Mouse (Mus musculus): Measurements from ENCODE around the gene Scarb1. TPM values are rescaled to one million over a fixed set of nuclear protein-coding genes. Genes with fewer than 3 reads are reported as not detected.

Gene Scarb1
- polyA plus RNA-seq, 1 experiment from 2014 or later: 58.0 TPM

- peaks cover 47% of the 10 kb centered on the region for H3K36me3 ChIP-seq (ENCODE audit: insufficient read depth)
- WGBS: 84% methylated on average over 10 of the region's 10 CpGs
- TF ChIP-seq CTCF (IDR thresholded peaks at IDR 0.05; ENCODE audit: low read depth): no peak
Measured at GRCm38 (mm10) chr5:125291387-125291786, 49.5 kb downstream of the Scarb1 start.

DNA sequence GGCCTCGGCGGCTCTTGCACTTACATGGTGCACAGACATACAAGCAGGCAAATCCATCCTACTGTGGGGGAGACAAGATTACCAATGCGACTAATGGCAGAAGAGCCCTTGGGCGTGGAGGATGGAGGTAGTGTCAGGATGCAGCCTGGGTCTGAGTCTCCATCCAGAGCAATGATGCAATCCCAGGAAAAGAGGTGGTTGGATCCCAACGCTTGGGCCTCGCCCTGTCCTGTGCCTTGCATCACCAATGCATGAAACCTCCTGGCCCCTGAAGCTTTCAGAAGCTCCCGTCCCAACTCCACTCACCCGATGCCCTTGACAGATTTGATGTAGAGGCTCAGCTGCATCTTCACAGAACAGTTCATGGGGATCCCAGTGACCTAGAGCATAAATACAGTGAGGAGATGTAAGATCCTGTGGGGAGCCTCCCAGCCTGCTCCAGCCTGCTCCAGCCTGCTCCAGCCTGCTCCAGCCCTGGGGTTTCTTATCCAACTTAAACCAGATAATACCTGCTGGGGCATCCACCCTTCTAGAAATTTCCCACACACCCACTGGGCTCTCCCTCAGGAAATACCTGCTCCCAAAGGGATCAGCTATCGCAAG lies 53.7 kb downstream of the Scarb1 start:
- Histone ChIP-seq H3K27ac (ENCODE audit: low read depth) (no peak overlapping the region), H3K4me1 (ENCODE audit: insufficient read depth) (peaks cover 4% of the 10 kb centered on the region; the same call in 1 of the 2 replicates), H3K9ac (no peak overlapping the region), H3K36me3 (ENCODE audit: insufficient read depth) (peaks cover 24% of the 10 kb centered on the region), H3K27me3 (ENCODE audit: insufficient read depth, low read length) (no peaks in the 10 kb centered on the region), H3K4me3 (ENCODE audit: low read depth, low read length) (no peak overlapping the region), H3K4me2 (no peak overlapping the region), H3K9me3 (ENCODE audit: low read depth, low read length) (no peaks in the 10 kb centered on the region)
- DNase-seq (no peak), ATAC-seq (ENCODE audit: insufficient read depth) (no peak)
- WGBS: 85% methylated on average over 9 of the region's 9 CpGs
- TF ChIP-seq CTCF (IDR thresholded peaks at IDR 0.05; ENCODE audit: low read depth): no peak

More at GRCm38 (mm10) chr5:125291387-125291786, 49.5 kb downstream of the Scarb1 start:
- H3K4me1 ChIP-seq (ENCODE audit: insufficient read depth): no peaks in the 10 kb centered on the region
- ATAC-seq (ENCODE audit: insufficient read depth): no peak
- no peak overlapping the region for H3K27ac ChIP-seq (ENCODE audit: low read depth)
- no peak overlapping the region for H3K4me3 ChIP-seq (ENCODE audit: low read depth, low read length)
- no peak overlapping the region for H3K4me2 ChIP-seq
- no peaks in the 10 kb centered on the region for H3K27me3 ChIP-seq (ENCODE audit: insufficient read depth, low read length)
- H3K9ac ChIP-seq: no peak overlapping the region
- DNase-seq: no peak
- H3K9me3 ChIP-seq (ENCODE audit: low read depth, low read length): no peaks in the 10 kb centered on the region

GRCm38 (mm10) chr5:125286090-125286489 lies 54.8 kb downstream of the Scarb1 start:
- 84% methylated on average over 11 of the region's 11 CpGs for WGBS
- peaks cover 24% of the 10 kb centered on the region for H3K36me3 ChIP-seq (ENCODE audit: insufficient read depth)
- no peak overlapping the region for H3K27ac ChIP-seq (ENCODE audit: low read depth)

DNA sequence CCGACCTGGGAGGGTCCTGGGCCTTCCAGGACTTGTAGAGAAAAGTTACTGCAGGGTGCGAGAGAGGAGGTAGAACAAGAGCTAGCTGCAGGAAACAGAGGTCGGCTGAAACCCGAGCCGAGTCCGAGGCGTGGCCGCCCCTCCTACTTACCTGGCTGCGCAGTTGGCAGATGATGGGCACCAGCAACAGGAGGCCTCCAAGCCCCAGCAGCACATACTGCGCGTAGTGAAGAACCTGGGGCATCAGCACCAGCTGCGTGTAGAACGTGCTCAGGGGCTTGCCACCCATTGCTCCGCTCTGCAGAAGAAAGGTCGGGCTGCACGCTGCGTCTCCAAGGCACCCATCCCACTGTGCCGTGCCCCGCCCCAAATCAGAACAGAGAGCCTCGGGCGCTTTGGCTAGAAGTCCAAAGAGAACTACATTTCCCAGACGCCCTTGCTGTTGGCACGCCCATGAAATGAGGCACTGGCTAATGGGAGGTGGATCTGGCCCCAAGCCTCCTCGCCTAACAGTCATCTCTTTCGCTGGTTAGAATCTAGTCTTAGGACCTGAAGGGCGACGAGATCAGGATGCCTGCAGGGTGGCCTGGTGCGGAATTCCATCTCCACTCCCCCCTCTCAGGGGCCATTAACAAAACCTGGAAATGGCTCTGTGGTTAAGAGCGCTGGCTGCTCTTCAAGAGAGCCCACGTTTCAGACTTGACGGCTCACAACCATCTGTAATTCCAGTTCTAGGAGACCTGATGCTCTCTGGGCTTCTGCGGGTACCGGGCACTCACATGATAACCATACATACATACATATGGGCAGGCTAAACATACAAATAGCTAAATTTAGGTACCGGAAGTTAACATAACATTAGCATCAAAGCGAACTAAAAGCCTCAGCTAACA lies 56.9 kb downstream of the Scarb1 start:
- H3K27me3 ChIP-seq (ENCODE audit: insufficient read depth, low read length): no peaks in the 10 kb centered on the region
- ATAC-seq (ENCODE audit: insufficient read depth): peak; percentile 87
- H3K4me1 ChIP-seq (ENCODE audit: insufficient read depth): peaks cover 4% of the 10 kb centered on the region; the same call in 1 of the 2 replicates
- peaks cover 21% of the 10 kb centered on the region for H3K36me3 ChIP-seq (ENCODE audit: insufficient read depth)
- H3K27ac ChIP-seq (ENCODE audit: low read depth): peak overlapping the region; percentile 54
- TF ChIP-seq CTCF (IDR thresholded peaks at IDR 0.05; ENCODE audit: low read depth): no peak
- H3K4me3 ChIP-seq (ENCODE audit: low read depth, low read length): peak overlapping the region; percentile 36
- 16% methylated on average over 35 of the region's 35 CpGs for WGBS
- H3K9me3 ChIP-seq (ENCODE audit: low read depth, low read length): no peaks in the 10 kb centered on the region
- H3K9ac ChIP-seq: peak overlapping the region; percentile 28; the same call in 1 of the 2 replicates
- peak; percentile 93 for DNase-seq
- peak overlapping the region; percentile 65 for H3K4me2 ChIP-seq

More at GRCm38 (mm10) chr5:125286090-125286489, 54.8 kb downstream of the Scarb1 start:
- H3K27me3 ChIP-seq (ENCODE audit: insufficient read depth, low read length): no peaks in the 10 kb centered on the region
- H3K9me3 ChIP-seq (ENCODE audit: low read depth, low read length): no peaks in the 10 kb centered on the region
- TF ChIP-seq CTCF (IDR thresholded peaks at IDR 0.05; ENCODE audit: low read depth): no peak
- peaks cover 4% of the 10 kb centered on the region; the same call in 1 of the 2 replicates for H3K4me1 ChIP-seq (ENCODE audit: insufficient read depth)
- H3K9ac ChIP-seq: no peak overlapping the region
- no peak for ATAC-seq (ENCODE audit: insufficient read depth)
- no peak overlapping the region for H3K4me2 ChIP-seq
- DNase-seq: no peak
- H3K4me3 ChIP-seq (ENCODE audit: low read depth, low read length): no peak overlapping the region

GRCm38 (mm10) chr5:125279216-125279615 lies 61.7 kb downstream of the Scarb1 start:
- no peak overlapping the region for H3K4me3 ChIP-seq (ENCODE audit: low read depth, low read length)
- no peaks in the 10 kb centered on the region for H3K27me3 ChIP-seq (ENCODE audit: insufficient read depth, low read length)
- H3K9me3 ChIP-seq (ENCODE audit: low read depth, low read length): no peaks in the 10 kb centered on the region
- DNase-seq: no peak
- H3K4me2 ChIP-seq: no peak overlapping the region
- H3K27ac ChIP-seq (ENCODE audit: low read depth): no peak overlapping the region
- TF ChIP-seq CTCF (IDR thresholded peaks at IDR 0.05; ENCODE audit: low read depth): no peak
- 0 out of 2 replicates have a peak, but pooled peaks cover 8% of the 10 kb centered on the region for H3K36me3 ChIP-seq (ENCODE audit: insufficient read depth)
- H3K9ac ChIP-seq: no peak overlapping the region
- no peak for ATAC-seq (ENCODE audit: insufficient read depth)
- H3K4me1 ChIP-seq (ENCODE audit: insufficient read depth): peaks cover 4% of the 10 kb centered on the region; the same call in 1 of the 2 replicates
- WGBS: 62% methylated on average over 7 of the region's 7 CpGs

DNA sequence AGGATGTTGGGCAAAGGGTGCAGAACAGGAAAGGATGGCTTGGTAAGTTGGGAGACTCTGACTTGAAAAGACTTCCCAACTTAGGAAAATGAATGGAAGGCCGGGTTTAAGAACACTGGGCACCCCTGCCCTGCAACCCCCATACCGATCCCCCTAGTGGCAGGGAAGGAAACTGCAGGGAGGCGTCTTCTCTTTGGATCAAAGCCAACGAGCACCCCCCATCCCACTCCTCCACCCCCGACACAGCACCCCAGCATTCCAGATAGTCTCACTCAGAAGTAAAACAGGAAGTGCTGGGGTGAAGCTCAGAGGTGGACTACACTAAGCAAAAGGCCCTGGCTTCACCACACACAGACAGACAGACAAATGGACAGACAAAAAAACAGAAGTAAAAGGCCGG lies 62.6 kb downstream of the Scarb1 start:
- 25% methylated on average over 6 of the region's 6 CpGs for WGBS
- Histone ChIP-seq H3K9me3 (ENCODE audit: low read depth, low read length) (no peaks in the 10 kb centered on the region), H3K4me2 (no peak overlapping the region), H3K36me3 (ENCODE audit: insufficient read depth) (0 out of 2 replicates have a peak, but pooled peaks cover 8% of the 10 kb centered on the region), H3K27me3 (ENCODE audit: insufficient read depth, low read length) (no peaks in the 10 kb centered on the region), H3K9ac (no peak overlapping the region), H3K4me1 (ENCODE audit: insufficient read depth) (no peaks in the 10 kb centered on the region), H3K27ac (ENCODE audit: low read depth) (no peak overlapping the region), H3K4me3 (ENCODE audit: low read depth, low read length) (no peak overlapping the region)
- DNase-seq: no peak
- TF ChIP-seq CTCF (IDR thresholded peaks at IDR 0.05; ENCODE audit: low read depth): peak; percentile 76
- no peak for ATAC-seq (ENCODE audit: insufficient read depth)

DNA sequence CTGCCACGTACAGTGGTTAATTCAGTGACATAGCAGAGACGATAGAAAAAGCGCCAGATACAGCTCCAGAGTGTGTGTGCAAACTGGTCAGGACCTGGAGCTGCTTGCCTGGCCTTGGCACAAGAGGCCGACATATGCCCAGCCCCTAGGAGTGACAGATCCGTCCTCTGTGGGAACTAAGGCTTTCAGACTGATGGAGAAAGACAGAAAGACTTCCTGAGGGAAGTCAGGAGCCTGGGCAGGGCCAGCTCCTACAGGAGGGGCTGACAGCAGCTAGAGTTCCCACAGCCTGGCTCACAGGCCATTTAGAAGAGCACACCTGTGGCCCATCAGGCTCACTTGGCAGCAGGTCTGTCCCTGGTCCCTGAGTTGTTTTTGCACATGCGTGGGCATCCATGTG lies 63.6 kb downstream of the Scarb1 start:
- Histone ChIP-seq H3K4me3 (ENCODE audit: low read depth, low read length) (no peak overlapping the region), H3K9ac (no peak overlapping the region), H3K27ac (ENCODE audit: low read depth) (no peak overlapping the region), H3K4me2 (no peak overlapping the region), H3K9me3 (ENCODE audit: low read depth, low read length) (no peaks in the 10 kb centered on the region), H3K4me1 (ENCODE audit: insufficient read depth) (no peaks in the 10 kb centered on the region), H3K36me3 (ENCODE audit: insufficient read depth) (0 out of 2 replicates have a peak, but pooled peaks cover 8% of the 10 kb centered on the region), H3K27me3 (ENCODE audit: insufficient read depth, low read length) (no peaks in the 10 kb centered on the region)
- TF ChIP-seq CTCF (IDR thresholded peaks at IDR 0.05; ENCODE audit: low read depth): no peak
- DNase-seq (no peak), ATAC-seq (ENCODE audit: insufficient read depth) (no peak)
- WGBS: 86% methylated on average over 6 of the region's 6 CpGs

All from lung, embryonic 14.5 days (tissue).